Mouse (Mus musculus): Measurements from ENCODE around the gene Kif1bp.

The Kif1bp gene

GRCm38 (mm10) chr10:62555705-62556557 lies 22.3 kb downstream of the Kif1bp start:
- no peak for DNase-seq (ENCODE audit: low read depth)

GRCm38 (mm10) chr10:62553611-62554091 lies 24.6 kb downstream of the Kif1bp start:
- peak; percentile 97 for DNase-seq (ENCODE audit: low read depth)

DNA sequence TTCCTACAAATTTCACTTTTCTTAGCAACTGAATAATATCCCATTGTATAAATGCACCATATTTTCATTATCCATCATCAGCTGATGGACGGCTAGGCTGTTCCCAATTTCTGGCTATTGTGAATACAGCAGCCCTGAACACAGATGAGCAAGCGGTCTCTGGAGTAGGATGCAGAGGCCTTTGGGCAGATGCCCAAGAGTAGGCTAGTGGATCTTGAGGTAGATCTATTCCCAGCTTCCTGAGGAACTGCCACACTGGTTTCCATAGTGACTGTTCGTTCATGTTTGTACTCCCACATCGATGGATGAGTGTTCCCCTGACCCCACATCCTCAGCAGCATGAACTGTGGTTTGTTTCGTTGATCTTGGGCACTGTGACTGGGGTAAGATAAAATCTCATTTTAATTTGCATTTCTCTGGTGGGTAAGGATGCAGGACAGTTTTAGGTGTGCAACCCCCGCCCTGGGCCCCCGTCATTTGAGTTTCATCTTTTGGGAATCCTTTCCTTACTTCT lies 27.4 kb downstream of the Kif1bp start:
- peak; percentile 77 for DNase-seq (ENCODE audit: low read depth)

DNA sequence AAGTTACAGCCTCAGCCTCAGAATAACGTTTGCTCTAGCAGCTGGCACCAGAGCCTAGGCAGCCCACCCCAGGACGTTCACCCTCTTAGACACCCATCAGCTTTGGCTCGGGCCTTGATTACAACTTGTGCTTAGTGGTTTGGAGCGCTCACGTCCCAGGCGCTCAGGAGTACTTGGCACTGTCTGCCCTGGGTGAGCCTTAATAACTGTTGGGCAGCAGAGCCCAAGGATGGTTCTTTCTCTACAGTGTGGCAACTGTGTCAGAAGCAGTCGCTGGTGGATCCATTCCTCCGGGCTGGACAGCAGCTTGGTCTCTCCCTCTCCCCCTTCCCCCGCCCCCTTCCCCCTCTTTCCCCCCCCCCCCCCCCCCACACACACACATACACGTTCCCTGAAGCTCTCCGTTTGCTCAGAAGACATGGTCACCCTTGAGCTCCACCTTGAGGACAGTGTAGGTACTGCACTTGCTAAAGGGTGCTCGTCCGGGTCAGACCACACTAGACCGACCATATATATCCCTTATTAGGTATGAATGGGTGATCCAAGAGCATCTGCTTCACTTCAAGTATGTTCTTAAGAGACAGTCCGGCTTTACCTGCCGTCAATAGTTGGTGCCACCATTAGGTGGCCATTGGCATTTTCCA lies 28.6 kb downstream of the Kif1bp start:
- peak; percentile 94 for DNase-seq (ENCODE audit: low read depth)

- DNase-seq (ENCODE audit: low read depth): no peak
Observed at GRCm38 (mm10) chr10:62546441-62546840, 31.8 kb downstream of the Kif1bp start.

- DNase-seq (ENCODE audit: low read depth): peak; percentile 58
Observed at GRCm38 (mm10) chr10:62545759-62546158, 32.5 kb downstream of the Kif1bp start.

DNA sequence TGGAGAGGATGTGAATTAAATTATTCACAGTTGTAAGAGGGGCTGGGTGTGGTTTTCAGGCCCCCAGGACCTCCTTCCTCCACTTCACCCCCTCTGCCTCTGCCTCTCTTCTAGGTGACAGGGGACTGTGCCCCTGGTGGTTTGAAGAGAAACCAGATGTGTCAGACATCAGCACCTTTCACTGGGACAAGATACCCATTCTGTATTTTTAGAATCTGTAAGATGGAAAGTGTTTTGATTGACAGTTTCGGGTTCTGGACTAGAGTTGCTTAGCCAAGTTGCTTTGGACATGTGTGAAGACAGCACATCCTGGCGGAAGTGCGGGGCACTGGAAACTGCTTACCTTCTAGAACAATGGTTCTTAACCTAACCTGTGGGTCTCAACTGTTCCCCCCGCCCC lies 33.9 kb downstream of the Kif1bp start:
- DNase-seq (ENCODE audit: low read depth): peak; percentile 51

DNA sequence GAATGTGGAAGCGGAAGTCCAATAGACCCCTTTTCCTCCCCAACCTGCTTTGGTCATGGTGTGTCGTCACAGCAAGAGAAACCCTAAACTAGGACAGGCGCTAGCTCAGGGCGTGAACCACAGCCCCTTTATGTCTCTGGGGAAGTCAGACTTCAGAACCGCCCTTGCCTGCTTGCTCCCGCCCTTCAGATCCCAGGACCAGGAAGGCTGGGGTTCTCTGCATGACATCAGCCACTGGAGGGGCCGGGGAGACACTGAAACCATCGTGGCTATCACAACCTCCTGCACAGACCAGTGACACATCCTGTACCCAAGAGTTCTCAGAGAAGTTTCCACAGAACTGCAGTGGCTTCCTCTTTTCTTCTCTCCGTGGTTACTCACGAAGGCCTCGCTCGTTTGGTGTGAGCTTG lies 34.9 kb downstream of the Kif1bp start:
- DNase-seq (ENCODE audit: low read depth): peak; percentile 99

DNA sequence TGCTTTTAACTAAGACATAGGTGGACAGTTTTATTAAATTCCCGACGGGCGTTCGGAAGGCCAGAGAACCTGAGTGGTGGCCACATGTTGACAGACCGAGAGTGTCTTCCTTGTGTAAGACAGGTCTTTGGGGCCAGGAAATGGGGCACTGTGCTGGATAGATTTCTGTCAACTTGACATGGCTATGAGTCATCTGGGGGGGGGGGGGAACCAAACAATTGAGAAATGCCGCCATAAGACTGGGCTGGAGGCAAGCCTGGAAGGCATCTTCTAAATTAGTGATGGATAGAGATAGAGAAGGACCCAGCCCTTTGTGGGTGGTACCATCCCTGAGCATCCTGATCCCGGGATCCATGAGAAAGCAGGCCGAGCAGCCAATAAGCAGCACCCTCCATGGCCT lies 35.3 kb downstream of the Kif1bp start:
- DNase-seq (ENCODE audit: low read depth): peak; percentile 97

GRCm38 (mm10) chr10:62542507-62542906 lies 35.8 kb downstream of the Kif1bp start:
- peak; percentile 91 for DNase-seq (ENCODE audit: low read depth)

- DNase-seq (ENCODE audit: low read depth): peak; percentile 82
Observed at GRCm38 (mm10) chr10:62541499-62541898, 36.8 kb downstream of the Kif1bp start.

GRCm38 (mm10) chr10:62540800-62541199 lies 37.5 kb downstream of the Kif1bp start:
- no peak for DNase-seq (ENCODE audit: low read depth)

DNA sequence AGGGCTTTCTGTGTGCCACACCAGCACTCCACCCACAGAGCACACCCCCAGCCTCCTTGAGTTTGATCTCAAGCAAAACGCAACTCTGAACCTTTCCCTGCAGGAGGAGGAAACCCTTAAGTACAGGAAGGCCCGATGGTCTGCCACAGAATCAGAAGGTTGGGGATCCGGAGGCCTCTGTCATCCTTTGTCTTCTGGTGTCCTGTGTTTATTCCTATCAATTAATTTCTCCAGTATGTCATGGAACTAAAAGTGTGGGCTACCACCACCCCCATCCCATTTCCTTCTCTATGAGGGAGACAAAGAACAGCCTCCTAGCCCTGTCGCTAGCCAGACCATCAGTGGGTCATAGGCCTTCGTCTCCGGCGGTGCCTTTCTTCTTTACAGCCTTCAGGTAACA lies 43.7 kb downstream of the Kif1bp start:
- no peak for DNase-seq (ENCODE audit: low read depth)

DNA sequence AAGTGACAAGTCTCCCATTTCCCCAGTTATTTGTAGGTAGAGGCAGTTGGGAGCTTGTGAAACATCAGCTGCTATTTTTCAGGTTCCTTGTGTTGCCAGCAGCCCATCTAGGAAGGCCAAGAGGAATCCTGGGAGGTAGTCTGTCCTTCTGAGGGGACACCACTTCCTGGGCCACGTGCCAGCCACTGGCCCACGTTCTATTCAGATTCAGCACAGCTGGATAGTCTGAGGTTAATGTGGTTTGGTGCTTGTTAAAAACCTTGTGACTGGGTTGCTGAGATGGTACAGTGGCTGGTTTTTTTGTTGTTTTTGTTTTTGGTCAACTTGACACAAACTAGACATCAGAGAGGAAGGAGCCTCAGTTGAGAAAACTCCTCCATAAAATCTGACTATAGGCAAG lies 45.4 kb downstream of the Kif1bp start:
- peak; percentile 90 for DNase-seq (ENCODE audit: low read depth)

GRCm38 (mm10) chr10:62530183-62530582 lies 48.1 kb downstream of the Kif1bp start:
- DNase-seq (ENCODE audit: low read depth): peak; percentile 80

- no peak for DNase-seq (ENCODE audit: low read depth)
Observed at GRCm38 (mm10) chr10:62527351-62527750, 50.9 kb downstream of the Kif1bp start, which contains the start of gene Srgn. Srgn (minus strand) TSS chr10:62527451.

DNA sequence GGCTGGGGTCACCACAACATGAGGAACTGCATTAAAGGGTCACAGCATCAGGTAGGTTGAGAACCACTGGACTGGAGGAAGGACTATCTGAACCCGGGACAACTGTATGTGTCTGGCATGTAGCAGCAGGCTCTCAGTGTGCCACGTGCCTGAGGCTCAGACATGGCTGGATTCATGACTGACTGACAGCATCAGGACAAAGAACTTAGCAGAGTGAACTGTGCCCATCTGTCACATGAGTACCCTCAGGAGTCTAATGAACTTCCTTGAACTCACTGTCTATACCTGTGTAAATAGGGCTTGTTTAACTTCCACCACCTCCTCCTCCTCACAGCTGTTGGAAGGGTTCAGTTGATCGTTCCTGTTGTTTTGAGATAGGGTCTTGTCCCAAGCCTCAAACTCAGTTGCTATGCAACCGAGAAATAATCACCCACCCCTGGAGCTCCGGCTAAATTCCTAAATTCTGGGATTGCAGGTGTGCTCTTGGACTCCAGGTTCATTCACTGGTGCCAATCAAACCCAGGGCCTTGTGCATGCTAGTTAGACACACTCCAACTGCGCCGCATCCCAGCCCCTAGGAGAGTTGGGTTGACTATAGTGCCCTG lies 55.8 kb downstream of the Kif1bp start:
- no peak for DNase-seq (ENCODE audit: low read depth)

- no peak for DNase-seq (ENCODE audit: low read depth)
Observed at GRCm38 (mm10) chr10:62521763-62522162, 56.5 kb downstream of the Kif1bp start.

GRCm38 (mm10) chr10:62520911-62521310 lies 57.3 kb downstream of the Kif1bp start:
- no peak for DNase-seq (ENCODE audit: low read depth)

GRCm38 (mm10) chr10:62517511-62517910 lies 60.7 kb downstream of the Kif1bp start:
- peak; percentile 73 for DNase-seq (ENCODE audit: low read depth)

- DNase-seq (ENCODE audit: low read depth): no peak
Observed at GRCm38 (mm10) chr10:62512855-62513254, 65.4 kb downstream of the Kif1bp start.

DNA sequence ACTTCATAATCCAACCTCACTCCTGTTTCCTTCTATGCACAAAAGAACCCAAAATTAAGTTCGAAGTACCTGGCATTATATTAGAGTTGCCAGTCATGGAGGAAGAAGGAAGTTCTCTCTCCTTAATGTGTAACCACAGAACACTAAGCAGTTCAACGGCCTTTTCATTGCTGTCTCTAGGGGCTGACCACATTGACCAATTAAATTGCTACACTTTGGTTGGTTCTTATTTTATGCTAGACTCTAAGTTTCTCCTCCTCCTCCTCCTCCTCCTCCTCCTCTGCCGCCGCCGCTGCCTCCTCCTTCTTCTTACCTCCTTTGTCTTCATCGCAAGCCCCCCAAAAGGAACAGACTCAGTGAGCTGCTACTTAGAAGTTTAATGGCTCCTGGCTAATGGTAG lies 66.7 kb downstream of the Kif1bp start:
- peak; percentile 94 for DNase-seq (ENCODE audit: low read depth)

Data from 416B (cell line).